Mouse (Mus musculus): ENCODE measurements around the gene Rps29.

Rps29 gene

GRCm38 (mm10) chr12:69158765-69159577 is at the start of gene Rps29:
Gene Rps29, minus strand, starts transcription at chr12:69159186.
- DNase-seq (ENCODE audit: low read depth, low spot score): peak; percentile 100

- DNase-seq (ENCODE audit: low read depth, low spot score): no peak
These were observed 49.5 kb upstream of the Rps29 start for GRCm38 (mm10) chr12:69208520-69208919.

GRCm38 (mm10) chr12:69207926-69208325 is 48.9 kb upstream of the Rps29 start:
- DNase-seq (ENCODE audit: low read depth, low spot score): no peak

- DNase-seq (ENCODE audit: low read depth, low spot score): no peak
These were observed 48.4 kb upstream of the Rps29 start for GRCm38 (mm10) chr12:69207396-69207795.

GRCm38 (mm10) chr12:69204052-69204833 is 45.3 kb upstream of the Rps29 start, which contains the start of gene Gm49384:
Gene Gm49384, minus strand, starts transcription at chr12:69204267.
- DNase-seq (ENCODE audit: low read depth, low spot score): no peak

- no peak for DNase-seq (ENCODE audit: low read depth, low spot score)
These were observed 40.0 kb upstream of the Rps29 start for GRCm38 (mm10) chr12:69198985-69199384.

GRCm38 (mm10) chr12:69198164-69198535 is 39.2 kb upstream of the Rps29 start, which contains the start of gene Dnaaf2:
Gene Dnaaf2, minus strand, starts transcription at chr12:69198429.
- DNase-seq (ENCODE audit: low read depth, low spot score): peak; percentile 51

- no peak for DNase-seq (ENCODE audit: low read depth, low spot score)
These were observed 38.6 kb upstream of the Rps29 start for GRCm38 (mm10) chr12:69197378-69198163.

- DNase-seq (ENCODE audit: low read depth, low spot score): peak; percentile 54
These were observed 37.7 kb upstream of the Rps29 start, which contains the start of gene Gm49383 for GRCm38 (mm10) chr12:69196444-69197377. Gene Gm49383, minus strand, starts transcription at chr12:69197104.

GRCm38 (mm10) chr12:69192637-69193036 is 33.7 kb upstream of the Rps29 start:
- no peak for DNase-seq (ENCODE audit: low read depth, low spot score)

- DNase-seq (ENCODE audit: low read depth, low spot score): no peak
These were observed 32.4 kb upstream of the Rps29 start for GRCm38 (mm10) chr12:69191396-69191795.

GRCm38 (mm10) chr12:69190522-69190921 is 31.5 kb upstream of the Rps29 start:
- DNase-seq (ENCODE audit: low read depth, low spot score): no peak

GRCm38 (mm10) chr12:69190074-69190473 is 31.1 kb upstream of the Rps29 start:
- no peak for DNase-seq (ENCODE audit: low read depth, low spot score)

- no peak for DNase-seq (ENCODE audit: low read depth, low spot score)
These were observed 28.0 kb upstream of the Rps29 start for GRCm38 (mm10) chr12:69186811-69187471.

GRCm38 (mm10) chr12:69185371-69185770 is 26.4 kb upstream of the Rps29 start:
- DNase-seq (ENCODE audit: low read depth, low spot score): no peak

- DNase-seq (ENCODE audit: low read depth, low spot score): no peak
These were observed 25.6 kb upstream of the Rps29 start for GRCm38 (mm10) chr12:69184342-69185295.

- DNase-seq (ENCODE audit: low read depth, low spot score): peak; percentile 97
These were observed 24.8 kb upstream of the Rps29 start, which contains the start of the genes Rpl36al and Mgat2 for GRCm38 (mm10) chr12:69183583-69184308. Gene Rpl36al, minus strand, starts transcription at chr12:69184083. Gene Mgat2, plus strand, starts transcription at chr12:69184157.

GRCm38 (mm10) chr12:69181800-69182199 is 22.8 kb upstream of the Rps29 start:
- DNase-seq (ENCODE audit: low read depth, low spot score): no peak

All from embryo, embryonic 11.5 days (tissue).